Mouse (Mus musculus) kidney, adult 18-20 months (tissue): ENCODE measurements at regions not wholly inside any gene's neighbourhood (a gene's known extent, or its start where the extent isn't known, plus 50 kb on each side); places are given as distances from the start of the nearest gene placed in this dataset.

ENCODE experiments used
- DNase-seq: peaks from one replicate; pipeline ENCODE4 v3.0.0; 2021

GRCm38 (mm10) chr11:113032487-113033228 is 250.6 kb downstream of the Sox9 start:
- no peak for DNase-seq

- no peak for DNase-seq
These were observed 252.9 kb downstream of the Sox9 start for GRCm38 (mm10) chr11:113034911-113035310.

GRCm38 (mm10) chr11:113037736-113038135 is 255.7 kb downstream of the Sox9 start:
- DNase-seq: no peak

- no peak for DNase-seq
These were observed 260.7 kb downstream of the Sox9 start for GRCm38 (mm10) chr11:113042710-113043109.

GRCm38 (mm10) chr11:113046200-113047051 is 264.4 kb downstream of the Sox9 start:
- peak; percentile 19 for DNase-seq

- DNase-seq: peak; percentile 8
These were observed 266.1 kb downstream of the Sox9 start for GRCm38 (mm10) chr11:113048158-113048557.

- no peak for DNase-seq
These were observed 267.6 kb downstream of the Sox9 start for GRCm38 (mm10) chr11:113049593-113049992.

GRCm38 (mm10) chr11:113052536-113052935 is 270.5 kb downstream of the Sox9 start:
- DNase-seq: no peak

- DNase-seq: no peak
These were observed 274.1 kb downstream of the Sox9 start for GRCm38 (mm10) chr11:113056042-113056632.

- DNase-seq: no peak
These were observed 274.8 kb downstream of the Sox9 start for GRCm38 (mm10) chr11:113056824-113057223.

- DNase-seq: no peak
These were observed 288.3 kb downstream of the Sox9 start for GRCm38 (mm10) chr11:113070365-113070764.

GRCm38 (mm10) chr11:113071942-113072341 is 289.9 kb downstream of the Sox9 start:
- DNase-seq: no peak

- peak; percentile 14 for DNase-seq
These were observed 292.3 kb downstream of the Sox9 start for GRCm38 (mm10) chr11:113074328-113074727.

GRCm38 (mm10) chr11:113076371-113076770 is 294.3 kb downstream of the Sox9 start:
- DNase-seq: no peak

GRCm38 (mm10) chr11:113080311-113080710 is 298.3 kb downstream of the Sox9 start:
- DNase-seq: no peak

- no peak for DNase-seq
These were observed 302.4 kb downstream of the Sox9 start for GRCm38 (mm10) chr11:113084442-113084841.

GRCm38 (mm10) chr11:113085556-113085955 is 303.5 kb downstream of the Sox9 start:
- DNase-seq: no peak

- DNase-seq: no peak
These were observed 305.1 kb downstream of the Sox9 start for GRCm38 (mm10) chr11:113087084-113087483.

GRCm38 (mm10) chr11:113089637-113090351 is 307.8 kb downstream of the Sox9 start:
- no peak for DNase-seq

- no peak for DNase-seq
These were observed 310.0 kb downstream of the Sox9 start for GRCm38 (mm10) chr11:113091901-113092568.

- DNase-seq: no peak
These were observed 311.9 kb downstream of the Sox9 start for GRCm38 (mm10) chr11:113093895-113094445.

- no peak for DNase-seq
These were observed 313.6 kb downstream of the Sox9 start for GRCm38 (mm10) chr11:113095625-113096024.
